Mouse (Mus musculus): ENCODE results near the gene H2afj. TPM values are rescaled to one million over a fixed set of nuclear protein-coding genes. Genes with fewer than 3 reads are reported as not detected.
A peak's percentile ranks its signal among the peaks of the same experiment; 100 is the strongest.
"Not testable (repeated sequence)": the region's sequence is repeated elsewhere in the genome, so short reads cannot be mapped to it uniquely, and the experiment has no call there.

The H2afj gene
- polyA plus RNA-seq, 1 experiment from 2014 or later = 445 TPM

DNA sequence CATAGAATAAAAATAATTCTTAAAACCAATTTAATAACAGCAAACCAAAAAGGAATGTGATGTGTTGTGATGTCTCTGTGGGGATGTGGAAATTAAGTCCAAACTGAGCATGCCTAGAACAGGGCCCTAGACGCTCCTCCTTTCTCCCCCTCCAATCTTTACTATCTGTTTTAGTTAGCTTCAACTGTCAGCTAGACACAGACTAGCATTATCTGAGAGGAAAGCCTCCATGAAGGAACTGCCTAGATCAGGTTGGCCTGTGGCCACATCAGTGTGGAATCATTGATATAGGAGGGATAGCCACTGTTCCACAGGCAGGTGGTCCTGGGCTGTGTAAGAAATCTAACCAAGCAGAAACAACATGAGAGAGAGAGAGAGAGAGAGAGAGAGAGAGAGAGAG, 12.9 kb upstream of the H2afj start:
- Histone ChIP-seq H3K4me2 (replicated peaks; ENCODE audit: low read depth) (no peak overlapping the region), H3K36me3 (ENCODE audit: control insufficient read depth, insufficient read depth, low read length) (no peaks in the 10 kb centered on the region), H3K4me3 (ENCODE audit: low read depth, low read length) (no peak overlapping the region), H3K9me3 (ENCODE audit: control insufficient read depth, low read length) (no peaks in the 10 kb centered on the region), H3K9ac (ENCODE audit: low read length) (no peak overlapping the region), H3K27me3 (ENCODE audit: control insufficient read depth, insufficient read depth, low read length) (no peaks in the 10 kb centered on the region), H3K27ac (replicated peaks) (no peak overlapping the region), H3K4me1 (replicated peaks; ENCODE audit: control insufficient read depth, insufficient read depth) (no peaks in the 10 kb centered on the region)
- TF ChIP-seq EP300 (optimal IDR thresholded peaks at IDR 0.05) (no peak), CTCF (IDR thresholded peaks at IDR 0.05; ENCODE audit: low read depth) (no peak)
- ATAC-seq (ENCODE audit: low FRiP score, low TSS enrichment) (no peak), DNase-seq (ENCODE audit: low spot score) (no peak)
- whole genome bisulfite sequencing = 63% methylated on average over 1 of the region's 1 CpGs

DNA sequence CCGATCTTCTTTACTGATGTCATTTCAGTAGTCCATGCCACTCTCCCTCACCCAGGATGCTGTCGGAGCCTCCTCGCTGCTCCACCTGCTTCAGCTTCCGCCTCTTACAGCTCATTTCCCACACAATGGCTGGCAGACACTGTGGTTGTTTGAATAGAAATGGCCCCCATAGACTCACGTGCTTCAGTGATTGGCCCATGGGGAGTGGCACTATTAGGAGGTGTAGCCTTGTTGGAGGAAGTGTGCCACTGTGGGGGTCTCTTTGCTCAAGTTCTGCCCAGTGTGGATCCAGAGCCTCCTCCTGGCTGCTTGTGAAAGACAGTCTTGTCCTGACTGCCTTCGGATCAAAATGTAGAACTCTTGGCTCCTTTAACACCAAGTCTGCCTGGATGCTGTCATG, 12.2 kb upstream of the H2afj start:
- ATAC-seq (ENCODE audit: low FRiP score, low TSS enrichment) = no peak
- 55% methylated on average over 6 of the region's 6 CpGs for WGBS

DNA sequence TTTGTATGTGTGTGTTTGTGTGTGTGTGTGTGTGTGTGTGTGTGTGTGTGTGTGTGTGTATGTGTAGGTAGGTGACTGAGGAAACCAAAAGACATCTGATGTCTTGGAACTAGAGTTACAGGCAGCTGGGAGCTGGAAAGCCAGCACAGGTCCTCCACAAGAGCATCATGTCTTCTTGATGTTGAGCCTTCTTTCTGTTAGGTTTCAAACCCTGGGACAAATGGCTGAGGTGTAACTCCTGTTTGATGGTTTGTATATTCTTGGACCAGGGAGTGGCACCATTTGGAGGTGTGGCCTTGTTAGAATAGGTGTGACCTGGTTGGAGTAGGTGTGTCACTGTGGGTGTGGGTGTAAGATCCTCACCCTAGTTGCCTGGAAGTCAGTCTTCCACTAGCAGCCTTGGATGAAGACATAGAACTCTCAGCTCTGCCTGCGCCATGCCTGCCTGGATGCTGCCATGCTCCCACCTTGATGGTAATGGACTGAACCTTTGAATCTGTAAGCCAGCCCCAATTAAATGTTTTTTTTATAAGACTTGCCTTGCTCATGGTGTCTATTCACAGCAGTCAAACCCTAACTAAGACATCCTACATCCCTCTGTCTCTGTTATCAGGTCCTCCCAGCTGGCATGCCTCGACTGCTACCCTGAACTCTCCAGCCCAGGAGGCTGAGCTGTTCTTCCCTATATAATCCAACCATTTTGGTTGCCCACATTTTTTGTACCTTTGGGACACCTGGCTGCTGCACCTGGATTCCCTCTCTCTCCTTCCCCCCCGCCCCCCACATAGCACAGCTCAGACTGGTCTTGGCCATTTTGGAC, 10.0 kb upstream of the H2afj start:
- not testable (repeated sequence) for H3K9me3 ChIP-seq (ENCODE audit: control insufficient read depth, low read length); DNase-seq (ENCODE audit: low spot score); H3K9ac ChIP-seq (ENCODE audit: low read length); H3K4me1 ChIP-seq (replicated peaks; ENCODE audit: control insufficient read depth, insufficient read depth); H3K27ac ChIP-seq (replicated peaks); H3K27me3 ChIP-seq (ENCODE audit: control insufficient read depth, insufficient read depth, low read length); H3K4me3 ChIP-seq (ENCODE audit: low read depth, low read length); H3K4me2 ChIP-seq (replicated peaks; ENCODE audit: low read depth); H3K36me3 ChIP-seq (ENCODE audit: control insufficient read depth, insufficient read depth, low read length)
- 0 out of 2 replicates have a peak, but pooled peaks have one; percentile 24 for ATAC-seq (ENCODE audit: low FRiP score, low TSS enrichment)
- 78% methylated on average over 3 of the region's 3 CpGs for WGBS

More for the DNA sequence above, 12.2 kb upstream of the H2afj start:
- no peaks in the 10 kb centered on the region for H3K36me3 ChIP-seq (ENCODE audit: control insufficient read depth, insufficient read depth, low read length)
- no peak overlapping the region for H3K4me2 ChIP-seq (replicated peaks; ENCODE audit: low read depth)
- no peaks in the 10 kb centered on the region for H3K9me3 ChIP-seq (ENCODE audit: control insufficient read depth, low read length)
- H3K27me3 ChIP-seq (ENCODE audit: control insufficient read depth, insufficient read depth, low read length) = no peaks in the 10 kb centered on the region
- H3K4me1 ChIP-seq (replicated peaks; ENCODE audit: control insufficient read depth, insufficient read depth) = no peaks in the 10 kb centered on the region
- TF ChIP-seq CTCF (IDR thresholded peaks at IDR 0.05; ENCODE audit: low read depth) = no peak
- no peak for TF ChIP-seq EP300 (optimal IDR thresholded peaks at IDR 0.05)
- H3K27ac ChIP-seq (replicated peaks) = no peak overlapping the region
- no peak overlapping the region for H3K4me3 ChIP-seq (ENCODE audit: low read depth, low read length)
- H3K9ac ChIP-seq (ENCODE audit: low read length) = no peak overlapping the region
- DNase-seq (ENCODE audit: low spot score) = no peak

DNA sequence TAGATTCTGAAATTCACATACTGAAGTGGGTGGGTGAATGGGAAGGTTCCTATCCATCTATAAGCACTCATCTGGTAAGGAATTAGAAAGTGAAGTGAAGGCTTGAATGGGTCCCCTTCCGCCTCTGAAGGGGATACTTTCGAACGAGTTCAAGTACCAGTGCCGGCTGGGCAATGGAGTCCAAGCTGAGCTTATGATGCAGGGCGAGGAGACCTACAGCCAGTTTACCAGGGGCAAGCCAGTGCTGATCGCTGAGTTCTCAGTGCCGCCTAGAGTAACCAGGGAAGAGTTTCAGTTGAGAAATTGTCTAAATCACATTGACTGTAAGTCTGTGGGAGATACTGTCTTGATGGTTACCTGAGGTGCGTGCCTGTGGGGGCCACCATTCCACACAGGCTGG, 7.3 kb upstream of the H2afj start:
- H3K36me3 ChIP-seq (ENCODE audit: control insufficient read depth, insufficient read depth, low read length) = no peaks in the 10 kb centered on the region
- H3K27ac ChIP-seq (replicated peaks) = no peak overlapping the region
- H3K4me1 ChIP-seq (replicated peaks; ENCODE audit: control insufficient read depth, insufficient read depth) = no peaks in the 10 kb centered on the region
- H3K4me3 ChIP-seq (ENCODE audit: low read depth, low read length) = no peak overlapping the region
- DNase-seq (ENCODE audit: low spot score) (no peak), ATAC-seq (ENCODE audit: low FRiP score, low TSS enrichment) (no peak)
- no peak overlapping the region for H3K9ac ChIP-seq (ENCODE audit: low read length)
- TF ChIP-seq EP300 (optimal IDR thresholded peaks at IDR 0.05) (no peak), CTCF (IDR thresholded peaks at IDR 0.05; ENCODE audit: low read depth) (no peak)
- WGBS = 87% methylated on average over 8 of the region's 8 CpGs
- no peaks in the 10 kb centered on the region for H3K27me3 ChIP-seq (ENCODE audit: control insufficient read depth, insufficient read depth, low read length)
- H3K9me3 ChIP-seq (ENCODE audit: control insufficient read depth, low read length) = no peaks in the 10 kb centered on the region
- no peak overlapping the region for H3K4me2 ChIP-seq (replicated peaks; ENCODE audit: low read depth)

DNA sequence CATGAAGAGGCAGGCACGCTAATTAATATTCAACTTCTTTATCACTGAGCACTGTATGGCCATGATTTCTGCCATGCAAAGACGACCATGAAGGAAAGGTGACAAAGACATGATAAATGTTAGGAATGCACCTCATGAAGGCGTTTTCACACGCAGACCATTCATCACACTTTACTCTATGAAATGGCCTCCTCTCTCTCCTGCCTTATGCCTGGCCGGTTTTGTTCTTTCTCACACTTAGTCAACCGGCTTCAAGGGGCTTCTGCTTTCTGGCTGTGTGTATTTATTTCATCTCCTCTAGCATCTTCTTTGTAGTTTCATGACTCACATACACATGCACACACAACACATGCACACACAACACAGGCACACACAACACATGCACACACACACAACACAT, 6.8 kb upstream of the H2afj start:
- Histone ChIP-seq H3K4me1 (replicated peaks; ENCODE audit: control insufficient read depth, insufficient read depth) (no peaks in the 10 kb centered on the region), H3K27ac (replicated peaks) (no peak overlapping the region), H3K9me3 (ENCODE audit: control insufficient read depth, low read length) (no peaks in the 10 kb centered on the region), H3K4me2 (replicated peaks; ENCODE audit: low read depth) (no peak overlapping the region), H3K27me3 (ENCODE audit: control insufficient read depth, insufficient read depth, low read length) (no peaks in the 10 kb centered on the region), H3K4me3 (ENCODE audit: low read depth, low read length) (no peak overlapping the region), H3K9ac (ENCODE audit: low read length) (no peak overlapping the region), H3K36me3 (ENCODE audit: control insufficient read depth, insufficient read depth, low read length) (no peaks in the 10 kb centered on the region)
- 60% methylated on average over 6 of the region's 6 CpGs for WGBS
- ATAC-seq (ENCODE audit: low FRiP score, low TSS enrichment) = no peak
- no peak for DNase-seq (ENCODE audit: low spot score)
- TF ChIP-seq EP300 (optimal IDR thresholded peaks at IDR 0.05) (no peak), CTCF (IDR thresholded peaks at IDR 0.05; ENCODE audit: low read depth) (no peak)

DNA sequence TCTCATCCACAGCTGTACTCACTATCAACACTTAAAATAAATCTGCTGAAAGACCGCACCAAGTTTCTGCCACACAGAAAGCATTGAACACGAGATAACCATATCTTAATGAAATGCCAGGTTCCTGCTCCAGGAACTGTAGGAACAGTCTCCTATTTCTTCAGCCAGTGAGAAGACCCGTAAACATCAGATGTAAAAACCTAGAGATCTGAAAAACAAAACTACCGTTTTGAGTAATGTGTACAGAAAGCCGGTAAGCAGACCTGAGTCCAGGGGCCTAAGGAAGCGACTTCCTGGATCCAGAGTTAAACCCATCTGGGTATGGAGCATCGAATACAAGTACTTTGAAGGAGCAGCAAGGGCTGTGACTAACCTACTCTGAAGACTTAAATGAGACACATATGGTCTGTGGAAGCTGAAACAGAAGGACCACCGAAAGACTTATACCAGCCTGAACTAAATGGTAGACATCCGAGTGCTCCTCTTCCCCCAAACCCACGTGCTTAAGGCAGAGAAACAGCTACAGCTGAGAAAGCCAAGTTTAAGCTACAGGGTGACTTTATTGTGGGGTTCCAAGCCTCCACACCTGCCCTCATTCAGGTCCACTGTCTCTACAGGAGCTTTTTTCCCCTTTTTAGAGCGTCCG, 4.8 kb upstream of the H2afj start:
- ATAC-seq (ENCODE audit: low FRiP score, low TSS enrichment) (no peak), DNase-seq (ENCODE audit: low spot score) (no peak)
- WGBS = 14% methylated on average over 12 of the region's 12 CpGs

More for the DNA sequence above, 4.8 kb upstream of the H2afj start:
- Histone ChIP-seq H3K9me3 (ENCODE audit: control insufficient read depth, low read length) (no peaks in the 10 kb centered on the region), H3K27me3 (ENCODE audit: control insufficient read depth, insufficient read depth, low read length) (no peaks in the 10 kb centered on the region), H3K36me3 (ENCODE audit: control insufficient read depth, insufficient read depth, low read length) (no peaks in the 10 kb centered on the region), H3K27ac (replicated peaks) (peak overlapping the region; percentile 100), H3K4me3 (ENCODE audit: low read depth, low read length) (peak overlapping the region; percentile 80), H3K4me2 (replicated peaks; ENCODE audit: low read depth) (peak overlapping the region; percentile 96), H3K9ac (ENCODE audit: low read length) (peak overlapping the region; percentile 94), H3K4me1 (replicated peaks; ENCODE audit: control insufficient read depth, insufficient read depth) (no peaks in the 10 kb centered on the region)
- no peak for TF ChIP-seq CTCF (IDR thresholded peaks at IDR 0.05; ENCODE audit: low read depth)
- no peak for TF ChIP-seq EP300 (optimal IDR thresholded peaks at IDR 0.05)
